Mouse (Mus musculus): ENCODE measurements around the gene Sprr2k. TPM values are rescaled to one million over a fixed set of nuclear protein-coding genes. Genes with fewer than 3 reads are reported as not detected.

Gene Sprr2k
- polyA plus RNA-seq (2015; fragmentation: Nextera tagmentation; extraction: Ambion mirVana), result 0.18 TPM in 1 of 2 replicates, not detected in the other

- TF ChIP-seq CTCF (IDR thresholded peaks at IDR 0.05; ENCODE audit: low read depth), result no peak
- no peak for TF ChIP-seq EP300 (IDR thresholded peaks at IDR 0.05; ENCODE audit: low read depth)
- H3K4me3 ChIP-seq (ENCODE audit: low read depth, low read length), result no peak within 1 kb of the TSS
- H3K4me2 ChIP-seq (ENCODE audit: low read depth, low read length), result no peak within 1 kb of the TSS
- no peak for ATAC-seq
- DNase-seq, result no peak
- no peak within 1 kb of the TSS for H3K27ac ChIP-seq (ENCODE audit: low read depth)
- peaks cover 3% of the 10 kb centered on the region; the same call in 1 of the 2 replicates for H3K9me3 ChIP-seq (ENCODE audit: low read length)
- no peaks in the 10 kb centered on the region for H3K27me3 ChIP-seq (ENCODE audit: insufficient read depth, low read length)
- 88% methylated on average over 2 of the region's 2 CpGs for WGBS (ENCODE audit: insufficient replicate concordance)
- no peaks in the 10 kb centered on the region for H3K36me3 ChIP-seq (replicated peaks; ENCODE audit: insufficient read depth, low read length)
- H3K9ac ChIP-seq (replicated peaks), result no peak within 1 kb of the TSS
- no peaks in the 10 kb centered on the region for H3K4me1 ChIP-seq (ENCODE audit: insufficient read depth)
Observed at GRCm38 (mm10) chr3:92432282-92432681, at the start of gene Sprr2k. TSS of gene Sprr2k (plus strand) at chr3:92432582.

- Histone ChIP-seq H3K27me3 (ENCODE audit: insufficient read depth, low read length) (no peaks in the 10 kb centered on the region), H3K36me3 (replicated peaks; ENCODE audit: insufficient read depth, low read length) (no peaks in the 10 kb centered on the region), H3K4me3 (ENCODE audit: low read depth, low read length) (no peak within 1 kb of the TSS), H3K9ac (replicated peaks) (no peak within 1 kb of the TSS), H3K27ac (ENCODE audit: low read depth) (no peak within 1 kb of the TSS), H3K9me3 (ENCODE audit: low read length) (no peaks in the 10 kb centered on the region), H3K4me2 (ENCODE audit: low read depth, low read length) (no peak within 1 kb of the TSS), H3K4me1 (ENCODE audit: insufficient read depth) (no peaks in the 10 kb centered on the region)
- DNase-seq, result no peak
- no peak for ATAC-seq
- TF ChIP-seq EP300 (IDR thresholded peaks at IDR 0.05; ENCODE audit: low read depth), result no peak
- no peak for TF ChIP-seq CTCF (IDR thresholded peaks at IDR 0.05; ENCODE audit: low read depth)
- WGBS (ENCODE audit: insufficient replicate concordance), result 69% methylated on average over 1 of the region's 1 CpGs
Observed at GRCm38 (mm10) chr3:92385385-92385784, 47.0 kb upstream of the Sprr2k start, which contains the start of gene Sprr2h. TSS of gene Sprr2h (plus strand) at chr3:92385685.

GRCm38 (mm10) chr3:92394301-92394700, 38.1 kb upstream of the Sprr2k start:
- no peaks in the 10 kb centered on the region for H3K9me3 ChIP-seq (ENCODE audit: low read length)
- TF ChIP-seq EP300 (IDR thresholded peaks at IDR 0.05; ENCODE audit: low read depth), result no peak
- TF ChIP-seq CTCF (IDR thresholded peaks at IDR 0.05; ENCODE audit: low read depth), result peak; percentile 36; the same call in 1 of the 2 replicates

GRCm38 (mm10) chr3:92407691-92408090, 24.7 kb upstream of the Sprr2k start, which contains the start of gene Sprr2i:
TSS of gene Sprr2i (plus strand) at chr3:92407991.
- Histone ChIP-seq H3K27me3 (ENCODE audit: insufficient read depth, low read length) (no peaks in the 10 kb centered on the region), H3K4me1 (ENCODE audit: insufficient read depth) (no peaks in the 10 kb centered on the region), H3K4me2 (ENCODE audit: low read depth, low read length) (no peak within 1 kb of the TSS), H3K27ac (ENCODE audit: low read depth) (no peak within 1 kb of the TSS), H3K4me3 (ENCODE audit: low read depth, low read length) (no peak within 1 kb of the TSS), H3K36me3 (replicated peaks; ENCODE audit: insufficient read depth, low read length) (no peaks in the 10 kb centered on the region), H3K9ac (replicated peaks) (no peak within 1 kb of the TSS), H3K9me3 (ENCODE audit: low read length) (no peaks in the 10 kb centered on the region)
- DNase-seq (no peak), ATAC-seq (no peak)
- 76% methylated on average over 2 of the region's 2 CpGs for WGBS (ENCODE audit: insufficient replicate concordance)
- TF ChIP-seq EP300 (IDR thresholded peaks at IDR 0.05; ENCODE audit: low read depth), result no peak
- TF ChIP-seq CTCF (IDR thresholded peaks at IDR 0.05; ENCODE audit: low read depth), result no peak

More at GRCm38 (mm10) chr3:92394301-92394700, 38.1 kb upstream of the Sprr2k start:
- WGBS (ENCODE audit: insufficient replicate concordance), result 28% methylated on average over 1 of the region's 1 CpGs
- Histone ChIP-seq H3K36me3 (replicated peaks; ENCODE audit: insufficient read depth, low read length) (no peaks in the 10 kb centered on the region), H3K4me2 (ENCODE audit: low read depth, low read length) (no peak overlapping the region), H3K4me3 (ENCODE audit: low read depth, low read length) (no peak overlapping the region), H3K4me1 (ENCODE audit: insufficient read depth) (no peaks in the 10 kb centered on the region), H3K9ac (replicated peaks) (no peak overlapping the region), H3K27me3 (ENCODE audit: insufficient read depth, low read length) (no peaks in the 10 kb centered on the region), H3K27ac (ENCODE audit: low read depth) (no peak overlapping the region)
- DNase-seq (no peak), ATAC-seq (no peak)

- H3K4me1 ChIP-seq (ENCODE audit: insufficient read depth), result no peaks in the 10 kb centered on the region
- no peak within 1 kb of the TSS for H3K9ac ChIP-seq (replicated peaks)
- no peak for ATAC-seq
- H3K4me2 ChIP-seq (ENCODE audit: low read depth, low read length), result no peak within 1 kb of the TSS
- WGBS (ENCODE audit: insufficient replicate concordance), result 80% methylated on average over 2 of the region's 2 CpGs
- H3K9me3 ChIP-seq (ENCODE audit: low read length), result no peaks in the 10 kb centered on the region
- no peak for DNase-seq
- no peaks in the 10 kb centered on the region for H3K36me3 ChIP-seq (replicated peaks; ENCODE audit: insufficient read depth, low read length)
- H3K27me3 ChIP-seq (ENCODE audit: insufficient read depth, low read length), result no peaks in the 10 kb centered on the region
- no peak for TF ChIP-seq EP300 (IDR thresholded peaks at IDR 0.05; ENCODE audit: low read depth)
- no peak for TF ChIP-seq CTCF (IDR thresholded peaks at IDR 0.05; ENCODE audit: low read depth)
- no peak within 1 kb of the TSS for H3K4me3 ChIP-seq (ENCODE audit: low read depth, low read length)
- no peak within 1 kb of the TSS for H3K27ac ChIP-seq (ENCODE audit: low read depth)
Observed at GRCm38 (mm10) chr3:92417782-92418181, 14.6 kb upstream of the Sprr2k start, which contains the start of gene Sprr2j-ps. TSS of gene Sprr2j-ps (plus strand) at chr3:92418082.

- 82% methylated on average over 6 of the region's 6 CpGs for WGBS (ENCODE audit: insufficient replicate concordance)
- Histone ChIP-seq H3K9me3 (ENCODE audit: low read length) (peaks cover 3% of the 10 kb centered on the region; the same call in 1 of the 2 replicates), H3K4me2 (ENCODE audit: low read depth, low read length) (no peak within 1 kb of the TSS), H3K27ac (ENCODE audit: low read depth) (no peak within 1 kb of the TSS), H3K4me1 (ENCODE audit: insufficient read depth) (no peaks in the 10 kb centered on the region), H3K27me3 (ENCODE audit: insufficient read depth, low read length) (no peaks in the 10 kb centered on the region), H3K4me3 (ENCODE audit: low read depth, low read length) (no peak within 1 kb of the TSS), H3K9ac (replicated peaks) (no peak within 1 kb of the TSS), H3K36me3 (replicated peaks; ENCODE audit: insufficient read depth, low read length) (no peaks in the 10 kb centered on the region)
- DNase-seq (no peak), ATAC-seq (no peak)
- TF ChIP-seq EP300 (IDR thresholded peaks at IDR 0.05; ENCODE audit: low read depth), result no peak
- no peak for TF ChIP-seq CTCF (IDR thresholded peaks at IDR 0.05; ENCODE audit: low read depth)
Observed at GRCm38 (mm10) chr3:92429323-92429722, 3.1 kb upstream of the Sprr2k start, which contains the start of gene Gm9774. TSS of gene Gm9774 (minus strand) at chr3:92429423.
